Mouse (Mus musculus) brain, embryonic 14.5 days (tissue): ENCODE measurements around the gene Tmem88.

Experiments used
- CTCF ChIP-seq: fragments of 200-500 bp; IDR thresholded peaks from 2 replicates; pipeline ENCODE4 v1.5.1; 2012; ENCODE audit warnings: inconsistent platforms, mild to moderate bottlenecking, moderate library complexity, borderline replicate concordance; ENCODE audit not compliant: insufficient read depth, insufficient read length; ENCODE audit errors: extremely low read depth
- POLR2A ChIP-seq: fragments of 200-500 bp; IDR thresholded peaks from 2 replicates; pipeline ENCODE4 v1.6.1; 2012; ENCODE audit warnings: mild to moderate bottlenecking, inconsistent platforms, borderline replicate concordance; ENCODE audit not compliant: poor library complexity, insufficient read depth, insufficient read length, severe bottlenecking; ENCODE audit errors: extremely low read depth

DNA sequence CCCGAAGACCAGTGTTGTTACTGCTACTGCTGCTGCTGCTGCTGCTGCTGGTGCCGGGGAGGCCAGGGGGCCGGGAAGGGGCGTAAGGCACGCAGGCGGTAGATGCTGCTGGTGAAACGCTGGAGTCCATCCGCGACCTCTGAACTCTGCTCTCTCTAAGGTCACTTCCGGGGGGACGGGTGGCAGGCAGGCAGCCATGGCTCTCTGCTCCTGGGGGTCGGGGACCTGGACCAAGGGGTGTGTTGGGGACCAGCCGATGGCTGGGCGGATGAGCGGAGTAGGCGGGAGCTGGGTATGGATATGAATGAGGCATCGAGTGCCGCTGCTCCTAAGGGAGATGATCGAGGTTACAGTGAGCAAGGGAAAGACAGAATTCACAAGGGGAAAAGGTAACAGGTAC, 8.2 kb upstream of the Tmem88 start:
- TF ChIP-seq CTCF (no peak), POLR2A (no peak)
